Mouse (Mus musculus): Measurements from ENCODE around the gene Ifi214.
"Not testable (repeated sequence)": the region's sequence is repeated elsewhere in the genome, so short reads cannot be mapped to it uniquely, and the experiment has no call there.

DNA sequence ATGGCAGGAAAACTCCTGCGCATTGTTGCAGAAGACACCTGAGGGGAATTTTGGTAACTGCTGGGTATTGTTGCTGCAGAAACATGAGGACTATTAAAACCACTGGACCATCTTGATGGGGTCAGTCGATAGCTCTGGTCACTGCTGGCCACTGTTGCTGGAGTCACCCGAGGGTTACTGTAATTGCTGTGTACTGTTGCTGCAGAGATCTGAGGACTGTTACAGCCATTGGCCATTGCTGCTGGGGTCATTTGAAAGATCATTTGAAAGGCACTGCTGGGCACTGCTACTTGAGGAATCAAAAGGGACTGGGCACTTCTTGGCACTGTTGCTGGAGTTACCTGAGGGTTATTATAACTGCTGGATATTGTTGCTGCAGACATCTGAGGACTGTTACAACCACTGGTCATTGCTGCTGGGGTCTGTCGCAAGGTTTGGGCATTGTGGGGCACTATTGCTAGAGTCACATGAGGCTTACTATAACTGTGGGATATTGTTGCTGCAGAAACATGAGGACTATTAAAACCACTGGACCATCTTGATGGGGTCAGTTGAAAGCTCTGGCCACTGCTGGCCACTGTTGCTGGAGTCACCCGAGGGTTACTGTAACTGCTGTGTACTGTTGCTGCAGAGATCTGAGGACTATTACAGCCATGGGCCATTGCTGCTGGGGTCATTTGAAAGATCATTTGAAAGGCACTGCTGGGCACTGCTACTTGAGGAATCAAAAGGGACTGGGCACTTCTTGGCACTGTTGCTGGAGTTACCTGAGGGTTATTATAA lies 55.2 kb downstream of the Ifi214 start:
- not testable (repeated sequence) for TF ChIP-seq CTCF, EP300 (IDR thresholded peaks at IDR 0.05)

Measured in lung, postnatal 0 days (tissue).